Mouse (Mus musculus) adrenal gland, postnatal 36 days (tissue): ENCODE measurements around the gene Brd7. TPM values are rescaled to one million over a fixed set of nuclear protein-coding genes. Genes with fewer than 3 reads are reported as not detected.

ENCODE experiments used
- DNase-seq, 2 experiments: peaks; one replicate each; pipeline ENCODE4 v3.0.0; 2021; ENCODE audit warnings: mixed read lengths in 1 of 2
- total RNA-seq, 2 experiments: library from RNA; stranded (reverse); gene quantifications; 2 replicates each; pipeline ENCODE4 v1.2.3; 2021

The Brd7 gene
- total RNA-seq, 2 experiments from 2014 or later: 71.2 to 75.4 TPM

DNA sequence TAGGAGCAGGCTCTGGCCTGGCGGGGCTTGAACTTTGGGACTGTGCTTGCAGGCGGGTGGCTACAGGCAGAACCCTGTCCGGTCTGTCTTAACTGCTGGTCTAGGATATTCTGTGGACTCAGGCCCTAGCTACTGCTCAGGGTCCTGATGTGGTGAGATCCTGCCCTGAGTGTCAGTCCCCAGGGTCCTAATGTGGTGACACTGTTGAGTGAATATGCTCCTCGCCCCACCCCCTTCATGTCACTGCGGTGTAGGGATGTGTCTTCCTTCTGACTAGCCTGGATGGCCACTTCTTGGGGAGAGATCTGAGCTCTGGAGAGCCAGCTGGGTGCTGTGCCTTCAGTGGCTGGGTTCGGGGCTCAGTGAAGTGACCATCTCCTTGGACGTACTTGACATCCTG, 52.1 kb downstream of the Brd7 start:
- no peak for DNase-seq

DNA sequence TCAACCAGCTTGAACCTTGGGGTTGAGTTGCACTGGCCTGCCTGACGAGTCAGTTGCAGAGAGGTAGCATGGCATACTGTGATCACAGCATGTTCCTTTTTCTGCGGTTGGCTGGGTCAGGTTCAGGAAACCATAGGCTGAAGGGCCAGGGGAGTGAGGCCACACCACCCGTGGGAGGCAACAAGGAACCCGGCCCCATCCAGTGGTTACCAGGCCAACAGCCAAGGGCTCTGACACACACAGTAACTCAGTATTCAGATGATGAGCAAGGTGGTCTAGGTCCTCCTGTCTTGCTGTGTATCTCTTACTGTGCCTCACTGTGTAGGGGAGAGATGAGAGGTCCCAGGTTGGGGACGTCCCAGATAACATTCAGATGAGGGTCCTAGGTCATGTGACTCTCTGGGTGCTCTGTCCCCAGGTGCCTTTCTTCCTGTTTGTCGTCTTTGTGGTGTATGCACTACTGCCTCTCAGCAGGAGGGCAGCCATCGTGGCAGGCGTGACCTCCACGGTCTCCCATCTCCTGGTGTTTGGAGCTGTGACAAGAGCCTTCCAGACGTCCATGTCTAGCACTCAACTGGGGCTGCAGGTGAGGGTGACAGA, 52.6 kb downstream of the Brd7 start:
- no peak for DNase-seq

DNA sequence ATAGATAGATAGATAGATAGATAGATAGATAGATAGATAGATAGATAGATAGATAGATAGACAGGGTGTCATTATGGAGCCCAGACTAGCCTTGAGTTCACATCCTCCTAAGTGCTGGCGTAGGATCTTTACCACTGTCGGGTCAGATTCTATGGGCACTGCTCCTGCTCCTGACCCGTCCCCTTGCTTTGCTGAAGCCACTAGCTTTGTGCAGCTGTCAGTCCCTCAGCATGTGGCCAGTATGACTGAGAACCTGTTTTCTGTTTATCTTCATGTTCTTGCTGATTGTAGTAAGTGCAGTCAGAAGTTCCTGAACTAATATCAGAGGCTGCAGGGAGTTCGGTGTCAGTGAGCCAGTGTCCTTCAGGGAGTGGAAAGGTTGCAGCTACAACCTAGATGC, 54.3 kb downstream of the Brd7 start:
- no peak for DNase-seq

DNA sequence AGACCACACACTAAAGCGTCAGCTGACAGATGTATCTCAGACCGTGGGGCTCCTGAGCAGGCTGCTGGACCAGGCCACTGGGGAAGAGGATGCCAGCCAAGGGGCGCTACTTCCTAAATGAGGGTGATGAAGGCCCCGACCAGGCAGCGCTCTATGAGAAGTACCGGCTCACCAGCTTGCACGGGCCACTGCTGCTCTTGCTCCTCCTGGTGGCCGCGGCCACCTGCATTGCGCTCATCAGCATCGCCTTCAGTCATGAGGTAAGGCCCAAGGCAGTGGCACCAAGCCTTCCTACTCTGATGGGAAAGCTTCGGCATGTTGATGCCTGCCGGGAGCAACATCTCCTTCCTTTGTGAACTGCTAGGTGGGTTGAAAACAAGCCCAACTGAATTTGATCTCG, 55.5 kb downstream of the Brd7 start:
- DNase-seq: peak in 1 of 2 experiments; percentile 47

GRCm38 (mm10) chr8:88305814-88306213, 56.2 kb downstream of the Brd7 start:
- DNase-seq: no peak

DNA sequence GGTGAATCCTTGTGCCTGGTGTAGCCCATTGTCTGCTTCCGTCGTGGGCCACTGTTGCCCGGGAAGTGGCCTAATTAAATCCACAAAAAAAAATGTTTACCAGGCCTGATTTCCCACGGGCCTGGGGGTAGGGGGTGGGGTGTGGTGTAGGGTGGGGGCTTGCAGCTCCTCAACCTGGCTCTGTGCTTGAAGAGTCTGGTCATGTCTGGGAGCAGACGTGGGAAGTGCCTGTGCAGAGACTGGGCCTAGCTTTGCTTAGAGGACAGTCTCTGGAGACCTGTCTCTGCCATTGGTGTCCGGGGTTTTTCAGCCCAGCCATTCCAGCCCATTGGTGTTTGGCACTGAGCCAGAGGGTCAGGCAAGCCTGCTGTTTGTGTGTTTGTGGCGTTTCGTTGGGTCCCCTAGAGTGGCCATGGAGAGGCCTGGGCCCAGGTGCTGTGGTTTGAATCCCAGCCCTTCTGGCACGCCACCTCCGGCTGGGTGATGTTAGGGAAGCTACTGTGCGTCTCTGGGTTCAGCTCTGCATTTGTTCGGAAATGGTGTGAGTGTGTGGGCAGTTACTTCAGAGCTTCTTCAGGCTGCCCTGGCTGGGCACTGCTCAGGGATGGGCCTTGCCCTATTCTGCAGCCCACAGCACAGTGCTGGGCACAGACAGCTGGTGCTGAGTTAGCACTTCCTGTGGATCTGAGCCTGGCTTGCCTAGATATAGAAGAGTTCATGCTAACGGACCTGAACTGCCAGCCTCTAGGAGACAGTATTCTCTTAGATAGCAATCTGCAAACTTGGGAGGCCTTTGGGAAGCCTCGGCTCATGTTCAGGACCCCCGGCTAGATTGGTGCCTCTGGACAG, 60.2 kb downstream of the Brd7 start:
- no peak for DNase-seq

DNA sequence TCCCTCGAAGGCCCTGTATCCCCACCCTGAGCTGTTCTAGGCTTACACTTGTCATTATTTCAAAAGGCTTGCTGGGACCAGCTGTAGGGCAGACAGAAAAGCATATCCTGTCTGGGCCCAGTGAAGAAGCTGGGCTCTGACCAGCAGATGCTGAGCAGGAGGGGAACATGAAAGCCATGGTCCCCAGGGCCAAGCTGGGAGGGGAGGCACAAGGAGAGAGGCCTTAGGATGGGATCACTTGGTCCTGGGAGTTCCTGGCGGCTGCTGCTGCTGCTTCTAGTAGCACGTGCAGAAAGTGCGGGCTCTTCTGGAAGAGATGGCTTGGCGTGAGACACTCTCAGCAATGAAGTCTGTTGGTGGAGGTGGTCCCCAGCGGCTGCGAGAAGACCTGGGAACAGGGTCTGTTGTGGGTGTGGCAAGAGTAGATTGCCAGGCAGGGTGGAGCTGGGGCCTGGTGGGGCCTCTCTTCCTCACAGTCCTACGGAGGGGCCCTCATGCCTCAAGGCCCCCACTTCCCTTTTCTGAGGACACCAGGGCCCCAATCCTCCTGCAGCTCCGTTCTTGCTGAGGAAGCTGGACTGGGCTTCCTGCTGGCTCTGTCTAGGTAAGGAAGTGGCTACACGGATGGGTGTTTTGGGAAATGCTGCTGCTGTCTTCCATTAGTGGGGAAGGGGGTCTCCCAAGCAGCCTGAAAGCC, 61.9 kb downstream of the Brd7 start:
- no peak for DNase-seq

DNA sequence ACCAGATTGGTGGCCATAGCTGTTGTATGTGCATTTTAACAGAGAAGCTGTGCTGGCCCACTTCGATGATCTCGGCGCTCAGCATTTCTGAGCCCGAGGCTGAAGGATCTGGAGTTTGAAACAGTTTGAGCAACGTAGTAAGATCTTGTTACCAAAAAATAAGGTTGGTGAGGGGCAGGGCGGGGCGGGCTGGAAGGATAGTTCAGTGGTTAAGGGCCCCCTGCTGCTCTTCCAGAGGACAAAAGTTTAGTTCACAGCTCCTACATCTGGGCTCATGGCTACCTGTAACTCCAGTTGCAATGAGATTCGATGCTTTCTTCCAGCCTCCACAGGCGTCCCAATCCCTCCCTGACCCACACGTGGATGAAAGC, 63.3 kb downstream of the Brd7 start:
- no peak for DNase-seq

DNA sequence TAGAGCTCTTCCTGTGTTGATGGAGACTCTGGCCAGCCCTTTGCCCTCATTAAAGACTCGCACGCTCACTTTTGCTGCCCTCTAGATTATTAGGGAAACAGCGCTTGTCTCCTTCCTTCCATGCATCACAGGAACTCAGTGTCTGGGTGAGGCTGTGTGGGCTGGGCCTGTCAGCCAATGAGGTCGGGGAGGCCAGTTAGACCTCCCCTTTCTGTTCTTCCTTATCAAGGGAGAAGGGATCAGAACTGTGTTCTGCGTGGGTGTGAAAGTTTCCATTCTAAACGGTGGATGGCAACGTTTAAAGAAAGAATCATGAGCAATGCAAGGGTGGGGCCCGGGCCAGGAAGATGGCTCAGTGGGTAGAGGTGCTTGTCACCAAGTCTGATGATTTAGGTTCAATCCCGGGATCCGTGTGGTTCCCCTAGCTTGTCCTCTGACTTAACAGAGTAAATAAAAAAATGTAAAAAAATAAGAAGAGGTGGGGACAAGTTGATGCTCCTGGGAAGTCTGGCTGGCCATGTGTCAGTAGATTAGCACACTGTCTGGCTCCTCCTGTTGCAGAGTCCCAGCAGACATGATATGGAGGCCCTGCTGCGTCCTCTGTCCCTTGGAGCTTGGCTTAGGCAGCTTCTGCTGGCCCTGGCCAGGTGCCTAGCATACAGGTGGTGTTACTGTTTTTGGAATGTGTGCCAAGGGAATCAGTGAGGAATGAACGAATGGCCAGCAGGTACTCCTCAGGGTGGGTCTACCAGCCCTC, 63.8 kb downstream of the Brd7 start:
- no peak for DNase-seq

DNA sequence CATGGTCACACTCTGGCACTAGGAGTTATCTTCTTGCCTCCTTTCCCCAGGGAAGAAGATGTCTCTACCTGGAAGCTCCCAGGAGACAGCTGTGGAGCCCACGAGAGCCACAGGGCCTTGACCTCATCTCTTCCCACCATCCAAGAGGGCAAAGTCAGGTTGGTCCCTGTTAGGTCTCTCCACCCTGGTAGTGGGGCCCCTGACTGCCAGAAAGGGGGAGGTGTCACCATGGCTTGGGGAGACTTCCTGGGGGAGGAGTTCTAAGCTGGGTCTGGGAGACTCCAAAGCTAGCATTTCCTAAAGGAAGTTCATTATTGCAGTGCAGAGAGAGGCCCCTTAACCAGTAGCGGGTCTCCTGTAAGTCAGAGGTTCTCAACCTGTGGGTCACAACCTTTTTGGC, 67.0 kb downstream of the Brd7 start:
- DNase-seq: no peak

DNA sequence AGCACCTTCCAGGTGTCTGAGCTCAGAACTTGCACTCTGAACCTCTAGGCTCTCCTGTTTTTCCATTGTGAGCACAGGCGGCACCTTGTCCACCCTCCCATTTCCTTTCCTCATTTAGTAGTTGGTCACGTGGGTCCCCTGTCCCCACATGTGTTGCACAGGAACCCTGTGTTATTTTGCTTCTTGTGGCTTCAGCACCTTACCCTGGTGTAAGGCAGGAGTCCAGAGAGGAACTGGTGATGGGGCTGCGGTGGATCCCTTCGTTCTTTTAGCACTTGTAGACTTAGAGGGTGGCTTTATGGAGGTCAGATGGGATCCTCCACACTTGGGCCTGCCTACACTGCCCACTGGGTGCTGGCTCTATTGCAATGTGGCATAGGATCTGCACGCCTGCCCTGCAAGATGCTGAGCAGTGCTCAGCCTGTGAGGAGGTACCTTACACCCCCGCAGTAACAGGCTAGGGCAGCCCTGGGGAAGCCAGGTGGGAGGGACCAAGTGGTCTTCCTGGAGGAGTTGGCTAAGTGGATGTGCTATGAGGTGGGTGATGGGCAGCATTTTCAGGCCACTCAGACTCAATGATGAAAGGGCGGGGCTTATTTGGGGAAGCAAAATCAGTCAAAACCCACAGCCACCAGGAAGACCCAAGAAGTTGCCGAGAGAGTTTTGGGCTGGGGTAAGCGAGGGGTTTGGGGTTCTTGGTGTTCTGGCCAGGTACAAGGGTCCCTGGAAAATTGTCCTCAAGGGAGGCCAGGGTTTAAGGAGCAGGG, 68.2 kb downstream of the Brd7 start:
- no peak for DNase-seq

GRCm38 (mm10) chr8:88292926-88293325, 69.1 kb downstream of the Brd7 start:
- DNase-seq: no peak

DNA sequence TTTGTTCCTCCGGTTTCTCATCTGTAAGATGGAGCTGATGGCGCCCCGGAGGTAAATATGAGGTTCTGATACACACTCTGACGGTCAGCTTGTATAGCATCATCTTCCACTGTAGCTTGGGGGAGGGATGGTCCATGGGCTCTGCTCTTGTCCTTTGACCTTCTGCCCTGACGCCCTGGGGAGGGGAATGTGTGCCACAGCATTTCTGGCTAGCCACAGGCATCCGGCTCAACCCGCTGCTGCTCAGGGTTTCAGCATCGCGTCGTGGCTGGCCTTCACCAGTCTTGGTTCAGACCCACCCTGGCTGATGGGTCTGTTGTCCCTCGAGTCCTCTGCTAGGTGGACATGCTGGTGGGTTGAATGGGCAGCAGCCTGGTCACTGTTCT, 70.7 kb downstream of the Brd7 start:
- no peak for DNase-seq

GRCm38 (mm10) chr8:88290326-88291304, 71.4 kb downstream of the Brd7 start:
- no peak for DNase-seq

DNA sequence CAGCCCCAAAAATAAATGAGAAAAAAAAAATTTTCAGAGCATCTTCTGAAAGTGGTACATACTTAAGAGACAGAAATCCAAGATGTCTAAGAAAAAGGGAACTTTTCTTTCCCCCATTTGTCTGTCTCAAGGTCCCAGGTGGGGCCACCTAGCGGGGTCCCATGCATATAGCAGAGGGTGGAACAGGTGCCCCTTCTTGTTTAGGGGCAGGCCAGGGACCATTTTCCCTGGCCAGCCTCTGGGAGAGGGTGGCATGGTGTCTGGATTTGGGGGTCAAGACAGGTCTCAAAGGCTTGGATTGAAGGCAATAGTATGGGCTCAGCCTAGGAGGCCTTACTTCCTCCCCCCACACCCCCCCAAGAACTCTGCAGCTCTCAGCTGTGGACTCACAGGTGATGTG, 72.1 kb downstream of the Brd7 start:
- no peak for DNase-seq

DNA sequence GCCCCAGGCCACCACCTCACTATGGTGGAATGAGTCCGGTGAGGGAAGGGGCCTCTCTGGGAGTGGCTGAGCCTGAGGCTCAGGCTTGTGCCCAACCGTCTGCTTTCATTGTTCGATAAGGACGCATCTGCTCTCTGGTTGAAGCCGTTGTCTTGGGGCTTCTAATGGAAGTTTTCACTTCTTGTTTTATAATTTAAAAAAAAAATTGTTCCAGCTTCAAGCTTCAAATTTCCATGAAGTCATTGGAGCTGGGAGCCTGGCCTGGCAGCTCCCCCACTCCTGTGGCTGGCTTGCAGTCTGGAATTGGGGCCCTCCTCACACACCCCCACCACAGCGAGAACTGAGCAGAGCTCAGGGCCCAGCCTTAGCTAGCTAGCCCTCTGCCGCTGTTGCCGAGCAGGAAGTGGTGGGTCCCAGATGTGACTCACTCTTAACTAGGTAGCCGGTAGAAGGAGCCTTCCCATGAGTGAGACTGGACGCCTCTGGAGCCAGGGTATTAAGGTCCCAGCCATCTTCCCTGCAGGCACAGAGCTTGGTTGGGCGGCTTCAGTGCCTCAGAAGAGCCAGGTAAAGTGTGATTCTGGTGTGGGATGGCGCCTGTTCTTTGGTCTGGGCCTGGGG, 73.3 kb downstream of the Brd7 start:
- DNase-seq: no peak

DNA sequence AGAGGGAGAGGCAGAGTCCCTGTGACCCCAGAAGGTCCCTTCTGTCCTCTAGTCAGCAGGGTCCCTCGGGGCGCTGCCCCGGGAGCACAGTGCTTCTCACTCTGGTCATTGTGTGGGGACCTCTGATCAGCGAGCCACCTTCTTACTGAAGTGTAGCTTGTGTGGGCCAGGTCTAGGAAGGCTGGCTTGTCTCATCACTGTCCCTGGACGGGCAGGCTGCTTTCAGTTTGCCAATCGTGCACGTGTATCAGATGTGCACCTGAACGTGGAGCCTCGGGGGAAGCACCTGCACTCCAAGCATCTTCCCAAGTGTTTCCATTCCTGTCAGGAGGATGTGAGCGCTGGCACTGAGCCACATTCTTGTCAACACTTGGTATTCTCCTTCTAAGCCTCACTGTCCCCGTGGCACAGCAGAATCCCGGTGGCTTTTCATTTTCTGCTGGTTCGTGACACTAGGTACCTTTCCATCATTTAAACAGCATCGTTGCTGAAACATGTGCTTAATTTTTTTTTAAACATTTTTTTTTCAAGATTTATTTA, 75.5 kb downstream of the Brd7 start:
- no peak for DNase-seq

GRCm38 (mm10) chr8:88285469-88286356, 76.3 kb downstream of the Brd7 start:
- DNase-seq: peak in 1 of 2 experiments; percentile 41

DNA sequence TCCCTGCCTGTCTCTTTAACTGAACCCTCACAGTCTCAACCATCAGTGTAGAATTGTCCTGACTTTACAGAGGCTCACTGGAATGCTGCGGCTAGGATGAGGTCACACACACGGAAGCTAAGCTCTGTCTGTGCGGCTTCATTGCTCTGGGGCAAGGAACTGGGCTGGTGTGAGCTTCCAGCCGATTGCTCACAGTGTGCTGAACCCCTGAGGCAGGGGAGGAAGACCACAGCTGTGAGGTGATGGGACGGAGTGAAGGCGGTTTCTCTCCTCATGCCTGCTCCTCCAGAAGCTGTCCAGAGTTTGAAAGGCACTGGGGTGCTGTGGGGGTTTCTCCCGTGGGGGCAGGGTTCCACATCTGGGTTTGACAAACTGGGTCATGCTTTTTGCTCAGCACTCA, 77.3 kb downstream of the Brd7 start:
- DNase-seq: peak in 1 of 2 experiments; percentile 42
